Mouse (Mus musculus) E14TG2a.4 (cell line): ENCODE data around the gene Ddx25.

Experiments used
- H3K27me3 ChIP-seq: 2 replicates; pipeline ENCODE4 v1.6.1; 2014; ENCODE audit warnings: low read length, control low read depth; ENCODE audit not compliant: insufficient read depth
- H3K36me3 ChIP-seq: 2 replicates; pipeline ENCODE4 v1.6.1; 2014; ENCODE audit warnings: low read length, control low read depth; ENCODE audit not compliant: insufficient read depth
- H3K4me1 ChIP-seq: replicated peaks from 2 replicates; pipeline ENCODE4 v1.6.1; 2014; ENCODE audit warnings: low read depth, low read length, control low read depth
- H3K4me3 ChIP-seq: replicated peaks from 2 replicates; pipeline ENCODE4 v1.5.1; 2014; ENCODE audit warnings: mild to moderate bottlenecking, low read length
- H3K9me3 ChIP-seq: 2 replicates; pipeline ENCODE4 v1.6.1; 2014; ENCODE audit warnings: low read length, control low read depth
- CTCF ChIP-seq: conservative IDR thresholded peaks from 2 replicates; pipeline ENCODE4 v1.5.1; 2014; ENCODE audit warnings: low read length
- NANOG ChIP-seq: IDR thresholded peaks from 2 replicates; pipeline ENCODE4 v1.6.1; 2014; ENCODE audit warnings: borderline replicate concordance, low read length, mixed read lengths
- POU5F1 ChIP-seq: IDR thresholded peaks from 2 replicates; pipeline ENCODE4 v1.6.1; 2014; ENCODE audit warnings: low read length, borderline replicate concordance

Ddx25 gene

DNA sequence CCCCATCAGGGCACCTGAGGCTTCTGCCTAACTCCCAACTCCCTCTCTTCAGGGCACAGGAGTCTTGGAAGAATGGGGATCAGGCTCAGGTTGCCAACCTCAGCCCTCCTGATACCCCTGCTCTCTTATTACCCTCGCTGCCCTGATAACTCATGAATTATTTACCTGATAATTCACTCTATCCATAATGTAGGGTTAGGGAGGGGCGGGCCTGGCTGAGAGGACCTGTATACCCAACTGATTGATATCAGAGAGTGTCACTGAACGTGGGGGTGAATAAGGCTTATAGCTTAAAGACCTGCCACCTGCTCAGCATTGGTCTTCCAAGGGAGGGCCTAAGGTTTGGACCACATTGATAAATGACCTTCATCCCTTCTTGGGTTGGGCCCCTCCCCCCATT, 40.2 kb downstream of the Ddx25 start, which contains the start of gene Gm1113:
TSS of gene Gm1113 (minus strand) at position 101 of the 400 bp plus-strand sequence.
- H3K4me1 ChIP-seq, result peaks cover under 1% of the 10 kb centered on the region; the same call in 1 of the 2 replicates
- H3K27me3 ChIP-seq, result peaks cover 4% of the 10 kb centered on the region; the same call in 1 of the 2 replicates
- no peaks in the 10 kb centered on the region for H3K36me3 ChIP-seq
- H3K4me3 ChIP-seq, result no peak within 1 kb of the TSS
- H3K9me3 ChIP-seq, result no peaks in the 10 kb centered on the region
- TF ChIP-seq NANOG (no peak), POU5F1 (no peak), CTCF (no peak)

DNA sequence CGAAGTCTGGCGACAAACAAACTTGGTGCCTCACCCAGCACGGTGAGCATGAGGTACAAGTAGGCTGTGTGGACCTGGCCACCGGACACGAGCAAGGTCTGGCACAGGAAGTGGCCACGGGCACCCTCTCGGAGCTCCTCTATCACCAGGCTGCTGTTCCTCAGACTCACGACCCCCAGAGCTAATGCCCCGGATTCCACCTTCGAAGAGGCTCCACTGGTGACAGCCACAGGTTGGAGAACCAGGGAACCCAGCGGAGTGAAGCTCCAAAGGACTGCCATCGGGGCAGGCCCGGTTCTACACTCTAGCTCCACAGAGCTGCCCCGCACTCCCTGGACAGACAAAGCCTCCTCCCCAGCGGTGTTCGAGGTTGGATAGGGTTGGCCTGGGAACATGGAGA, 41.6 kb downstream of the Ddx25 start:
- TF ChIP-seq CTCF, result no peak
- no peak for TF ChIP-seq NANOG
- no peak for TF ChIP-seq POU5F1
- no peaks in the 10 kb centered on the region for H3K36me3 ChIP-seq
- no peaks in the 10 kb centered on the region for H3K4me1 ChIP-seq
- peaks cover 4% of the 10 kb centered on the region; the same call in 1 of the 2 replicates for H3K27me3 ChIP-seq
- no peak overlapping the region for H3K4me3 ChIP-seq
- no peaks in the 10 kb centered on the region for H3K9me3 ChIP-seq

DNA sequence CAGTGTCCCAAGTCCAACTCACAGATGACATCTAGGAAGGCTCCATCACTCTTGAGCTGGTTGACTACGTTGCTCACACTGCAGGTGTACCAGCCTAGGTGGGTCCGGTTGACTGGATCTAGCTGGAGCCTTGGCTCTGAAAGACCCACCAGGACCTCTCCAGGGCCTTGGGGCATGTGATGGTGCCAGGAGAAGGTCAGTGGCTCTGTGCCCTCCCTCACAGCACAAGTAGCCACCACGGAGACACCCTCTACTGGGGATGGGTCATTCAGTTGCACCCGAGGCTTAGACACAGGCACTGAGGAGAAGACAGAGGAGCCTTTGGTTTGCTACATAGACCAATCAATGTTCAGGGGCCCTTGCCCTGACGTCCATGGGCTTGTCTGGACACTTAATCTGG, 42.1 kb downstream of the Ddx25 start:
- Histone ChIP-seq H3K27me3 (peaks cover 4% of the 10 kb centered on the region; the same call in 1 of the 2 replicates), H3K9me3 (no peaks in the 10 kb centered on the region), H3K4me3 (no peak overlapping the region), H3K4me1 (no peaks in the 10 kb centered on the region), H3K36me3 (no peaks in the 10 kb centered on the region)
- no peak for TF ChIP-seq POU5F1
- no peak for TF ChIP-seq NANOG
- TF ChIP-seq CTCF, result no peak

- no peak for TF ChIP-seq POU5F1
- no peak for TF ChIP-seq CTCF
- TF ChIP-seq NANOG, result no peak
- Histone ChIP-seq H3K27me3 (no peaks in the 10 kb centered on the region; the same call in none of the 2 replicates), H3K9me3 (no peaks in the 10 kb centered on the region), H3K4me1 (no peaks in the 10 kb centered on the region), H3K36me3 (no peaks in the 10 kb centered on the region), H3K4me3 (no peak overlapping the region)
Observed at GRCm38 (mm10) chr9:35513900-35514299, 44.4 kb downstream of the Ddx25 start.

- no peaks in the 10 kb centered on the region for H3K9me3 ChIP-seq
- no peaks in the 10 kb centered on the region; the same call in none of the 2 replicates for H3K27me3 ChIP-seq
- TF ChIP-seq POU5F1 (no peak), CTCF (no peak), NANOG (no peak)
- H3K4me3 ChIP-seq, result no peak overlapping the region
- H3K4me1 ChIP-seq, result no peaks in the 10 kb centered on the region
- H3K36me3 ChIP-seq, result no peaks in the 10 kb centered on the region
Observed at GRCm38 (mm10) chr9:35508234-35508633, 50.1 kb downstream of the Ddx25 start.

DNA sequence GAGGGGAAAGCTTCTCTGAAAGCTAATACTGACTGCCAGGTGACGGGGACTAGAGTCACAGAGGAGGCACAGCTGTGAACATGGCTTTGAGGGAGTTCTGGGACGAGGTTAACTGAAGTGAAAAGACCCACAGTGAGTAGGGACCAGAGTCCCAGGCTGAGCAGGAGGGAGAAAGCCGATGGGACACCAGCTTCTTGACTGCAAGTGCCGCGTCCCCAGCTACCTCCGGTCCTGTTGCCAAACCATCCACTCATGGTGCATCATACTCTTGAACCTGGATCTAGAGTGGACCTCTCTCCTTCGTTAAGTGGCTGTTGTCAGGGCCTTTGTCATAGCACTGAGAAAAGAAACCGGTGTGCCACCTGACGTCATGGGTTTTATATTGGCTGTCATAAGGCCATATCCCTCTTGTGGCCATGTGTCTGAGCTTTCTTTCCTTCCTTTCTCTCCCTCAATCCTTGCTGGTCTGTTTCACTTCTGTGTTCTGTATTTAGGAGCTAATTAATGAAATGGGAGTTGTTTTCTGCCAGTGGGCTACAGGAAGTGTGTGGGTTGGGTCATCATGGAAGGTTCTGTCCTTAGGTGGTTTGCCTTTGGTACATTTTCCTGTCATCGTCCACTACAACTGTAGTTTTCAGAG, 55.8 kb downstream of the Ddx25 start:
- no peak for TF ChIP-seq NANOG
- Histone ChIP-seq H3K9me3 (no peaks in the 10 kb centered on the region), H3K4me3 (no peak overlapping the region), H3K36me3 (no peaks in the 10 kb centered on the region), H3K27me3 (no peaks in the 10 kb centered on the region), H3K4me1 (no peaks in the 10 kb centered on the region)

DNA sequence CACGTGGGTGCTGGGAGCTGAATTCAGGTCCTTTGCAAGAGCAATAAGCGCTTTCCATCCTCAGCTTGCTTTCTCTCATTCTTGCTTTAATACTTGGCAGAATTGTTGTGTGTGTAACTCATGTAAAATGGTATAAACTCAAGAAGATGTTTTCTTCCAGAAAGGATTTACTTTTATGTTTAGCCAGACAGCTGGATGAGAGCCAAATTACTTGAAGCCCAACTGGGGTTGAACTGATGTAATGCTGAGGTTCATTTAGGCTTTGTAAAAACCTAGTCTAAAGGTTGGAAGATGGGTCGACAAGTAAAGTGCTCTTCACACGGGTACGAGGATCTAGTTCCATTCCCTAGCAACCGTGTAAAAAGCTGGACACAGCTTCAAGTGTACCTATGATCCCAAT, 58.4 kb downstream of the Ddx25 start:
- TF ChIP-seq NANOG, result no peak
- TF ChIP-seq CTCF, result no peak
- no peak for TF ChIP-seq POU5F1

GRCm38 (mm10) chr9:35495471-35495870, 62.9 kb downstream of the Ddx25 start:
- TF ChIP-seq NANOG, result no peak
- no peak for TF ChIP-seq POU5F1
- TF ChIP-seq CTCF, result no peak
- H3K9me3 ChIP-seq, result no peaks in the 10 kb centered on the region

More for the DNA sequence above, 58.4 kb downstream of the Ddx25 start:
- peaks cover 13% of the 10 kb centered on the region for H3K4me1 ChIP-seq
- no peak overlapping the region for H3K4me3 ChIP-seq
- H3K36me3 ChIP-seq, result no peaks in the 10 kb centered on the region
- no peaks in the 10 kb centered on the region for H3K27me3 ChIP-seq
- H3K9me3 ChIP-seq, result no peaks in the 10 kb centered on the region

GRCm38 (mm10) chr9:35494937-35495336, 63.4 kb downstream of the Ddx25 start:
- Histone ChIP-seq H3K27me3 (no peaks in the 10 kb centered on the region), H3K9me3 (no peaks in the 10 kb centered on the region), H3K4me3 (no peak overlapping the region), H3K36me3 (no peaks in the 10 kb centered on the region), H3K4me1 (peaks cover 14% of the 10 kb centered on the region)
- TF ChIP-seq NANOG (no peak), POU5F1 (no peak), CTCF (no peak)

More at GRCm38 (mm10) chr9:35495471-35495870, 62.9 kb downstream of the Ddx25 start:
- Histone ChIP-seq H3K27me3 (no peaks in the 10 kb centered on the region), H3K4me1 (peaks cover 14% of the 10 kb centered on the region), H3K36me3 (no peaks in the 10 kb centered on the region), H3K4me3 (no peak overlapping the region)
